Mouse (Mus musculus): ENCODE measurements around the gene Cadm2. TPM values are rescaled to one million over a fixed set of nuclear protein-coding genes. Genes with fewer than 3 reads are reported as not detected.

Cadm2 gene
- polyA plus RNA-seq, 1 experiment from 2014 or later, result 46.9 TPM

DNA sequence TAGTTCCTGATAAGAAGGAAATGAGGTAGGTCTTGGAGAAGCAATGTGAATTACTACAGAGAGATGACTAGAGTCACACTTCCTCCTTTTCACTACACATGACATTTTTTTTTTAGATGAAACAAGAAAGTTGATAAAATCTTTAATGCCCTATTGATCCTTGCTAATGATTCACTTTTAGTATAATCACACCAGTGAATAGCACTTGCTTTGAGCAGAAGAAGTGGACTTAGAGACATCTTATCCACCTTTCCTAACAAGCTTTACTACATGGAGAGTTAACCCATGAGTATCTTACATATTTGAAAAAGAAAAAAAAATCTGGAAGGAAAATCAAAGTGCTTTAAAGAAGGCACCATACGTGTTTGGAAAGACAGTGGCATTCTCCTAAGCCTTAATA lies 93.7 kb downstream of the Cadm2 start:
- Histone ChIP-seq H3K4me3 (replicated peaks; ENCODE audit: low read length) (no peak overlapping the region), H3K27ac (ENCODE audit: low read length) (no peak overlapping the region), H3K4me1 (replicated peaks; ENCODE audit: control insufficient read depth, insufficient read depth, low read length) (no peaks in the 10 kb centered on the region), H3K9me3 (ENCODE audit: control insufficient read depth, low read length) (no peaks in the 10 kb centered on the region), H3K9ac (replicated peaks; ENCODE audit: low read depth, low read length) (no peak overlapping the region), H3K27me3 (replicated peaks; ENCODE audit: control insufficient read depth, insufficient read depth, low read length) (no peaks in the 10 kb centered on the region), H3K36me3 (ENCODE audit: control insufficient read depth, insufficient read depth) (no peaks in the 10 kb centered on the region), H3K4me2 (ENCODE audit: low read length) (no peak overlapping the region)
- no peak for ATAC-seq
- 89% methylated on average over 1 of the region's 1 CpGs for WGBS

DNA sequence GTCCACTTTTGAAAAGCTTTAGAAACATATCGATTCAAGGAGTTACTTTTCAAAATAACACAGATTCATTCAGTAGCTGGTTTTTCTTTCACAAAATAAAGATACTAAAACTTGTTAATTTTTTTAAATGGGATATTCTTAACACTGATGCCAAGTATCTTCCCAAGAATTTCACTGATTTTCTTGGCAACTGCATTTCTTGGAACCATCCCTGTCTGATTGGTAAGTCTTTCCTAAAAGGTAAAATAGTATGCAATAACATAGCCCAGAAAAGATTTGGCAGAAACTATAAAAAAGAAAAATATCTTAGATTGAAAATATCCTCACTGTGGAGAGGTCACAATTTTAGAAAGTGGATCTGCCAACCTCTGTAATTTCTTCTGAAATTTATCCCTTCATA lies 95.8 kb downstream of the Cadm2 start:
- H3K9me3 ChIP-seq (ENCODE audit: control insufficient read depth, low read length), result peaks cover 6% of the 10 kb centered on the region
- H3K9ac ChIP-seq (replicated peaks; ENCODE audit: low read depth, low read length), result no peak overlapping the region
- 84% methylated on average over 1 of the region's 1 CpGs for WGBS
- no peak for ATAC-seq
- H3K27me3 ChIP-seq (replicated peaks; ENCODE audit: control insufficient read depth, insufficient read depth, low read length), result no peaks in the 10 kb centered on the region
- no peak overlapping the region for H3K4me3 ChIP-seq (replicated peaks; ENCODE audit: low read length)
- no peaks in the 10 kb centered on the region for H3K36me3 ChIP-seq (ENCODE audit: control insufficient read depth, insufficient read depth)
- H3K27ac ChIP-seq (ENCODE audit: low read length), result no peak overlapping the region
- no peaks in the 10 kb centered on the region for H3K4me1 ChIP-seq (replicated peaks; ENCODE audit: control insufficient read depth, insufficient read depth, low read length)
- no peak overlapping the region for H3K4me2 ChIP-seq (ENCODE audit: low read length)

DNA sequence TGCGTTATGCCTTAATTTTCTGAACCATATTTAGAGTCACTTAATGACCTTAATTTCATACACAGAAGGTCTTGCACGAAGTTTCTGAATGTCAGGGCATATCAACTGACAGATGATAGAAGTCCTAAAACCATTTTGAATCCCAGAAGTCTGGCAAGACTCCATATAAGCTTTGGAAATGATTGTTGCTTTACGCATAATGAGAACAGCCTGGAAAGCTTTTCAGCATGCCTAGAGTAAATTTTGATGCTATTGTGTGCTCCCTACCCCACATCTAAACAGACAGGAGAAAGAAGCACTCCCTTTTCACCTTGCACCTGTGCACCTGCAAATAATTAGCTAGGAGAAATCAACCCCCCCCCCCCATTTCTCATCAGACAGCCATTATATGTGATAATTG lies 102.4 kb downstream of the Cadm2 start:
- H3K9me3 ChIP-seq (ENCODE audit: control insufficient read depth, low read length), result peaks cover 6% of the 10 kb centered on the region
- no peak overlapping the region for H3K9ac ChIP-seq (replicated peaks; ENCODE audit: low read depth, low read length)
- no peak overlapping the region for H3K27ac ChIP-seq (ENCODE audit: low read length)
- 0 out of 2 replicates have a peak, but pooled peaks cover 2% of the 10 kb centered on the region for H3K4me1 ChIP-seq (replicated peaks; ENCODE audit: control insufficient read depth, insufficient read depth, low read length)
- no peak overlapping the region for H3K4me3 ChIP-seq (replicated peaks; ENCODE audit: low read length)
- peak; percentile 50; the same call in 1 of the 2 replicates for ATAC-seq
- H3K27me3 ChIP-seq (replicated peaks; ENCODE audit: control insufficient read depth, insufficient read depth, low read length), result no peaks in the 10 kb centered on the region
- 37% methylated on average over 3 of the region's 3 CpGs for WGBS
- H3K4me2 ChIP-seq (ENCODE audit: low read length), result no peak overlapping the region
- no peaks in the 10 kb centered on the region for H3K36me3 ChIP-seq (ENCODE audit: control insufficient read depth, insufficient read depth)

DNA sequence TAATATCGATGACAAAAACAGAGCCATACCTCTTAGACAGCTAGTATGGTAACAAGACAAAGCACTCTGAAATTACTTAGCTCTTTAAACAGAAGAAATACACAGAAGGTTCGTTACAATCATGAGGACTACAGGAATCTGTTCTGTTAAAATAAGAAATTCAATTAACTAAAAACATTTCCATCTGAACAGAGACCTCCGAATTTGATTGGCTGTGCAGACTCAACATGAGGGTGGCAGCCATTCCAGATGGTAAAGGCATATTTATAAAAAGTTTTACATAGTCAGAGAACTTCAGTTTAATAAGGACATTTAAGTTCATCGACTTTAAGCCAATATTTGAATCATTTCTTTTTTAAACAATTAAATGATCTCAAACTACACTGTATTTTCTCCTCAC lies 105.2 kb downstream of the Cadm2 start:
- Histone ChIP-seq H3K27me3 (replicated peaks; ENCODE audit: control insufficient read depth, insufficient read depth, low read length) (no peaks in the 10 kb centered on the region), H3K4me1 (replicated peaks; ENCODE audit: control insufficient read depth, insufficient read depth, low read length) (0 out of 2 replicates have a peak, but pooled peaks cover 2% of the 10 kb centered on the region), H3K4me3 (replicated peaks; ENCODE audit: low read length) (no peak overlapping the region), H3K36me3 (ENCODE audit: control insufficient read depth, insufficient read depth) (no peaks in the 10 kb centered on the region), H3K4me2 (ENCODE audit: low read length) (no peak overlapping the region), H3K9me3 (ENCODE audit: control insufficient read depth, low read length) (no peaks in the 10 kb centered on the region), H3K9ac (replicated peaks; ENCODE audit: low read depth, low read length) (no peak overlapping the region), H3K27ac (ENCODE audit: low read length) (no peak overlapping the region)
- ATAC-seq, result no peak; the same call in 1 of the 2 replicates
- 62% methylated on average over 4 of the region's 4 CpGs for WGBS

DNA sequence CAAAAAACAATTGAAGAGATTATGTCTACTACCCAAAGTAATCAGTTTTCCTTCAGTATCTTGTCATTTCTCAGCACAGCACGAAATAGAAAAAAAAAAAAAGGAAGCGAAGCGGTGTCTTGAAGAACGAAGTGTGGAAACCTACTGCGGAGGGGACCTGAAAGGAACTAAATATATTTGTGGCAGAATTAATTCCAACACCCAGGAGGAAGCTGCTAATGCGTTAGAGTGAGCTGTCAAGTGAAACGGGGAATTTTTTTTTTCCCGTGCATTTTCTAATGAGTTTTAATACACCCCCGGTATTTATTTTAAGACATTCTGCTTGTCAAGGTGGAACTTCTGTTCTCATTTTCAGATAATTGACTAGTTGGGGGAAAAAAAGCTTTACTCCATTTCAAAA lies 111.6 kb downstream of the Cadm2 start:
- Histone ChIP-seq H3K4me3 (replicated peaks; ENCODE audit: low read length) (no peak overlapping the region; the same call in 1 of the 2 replicates), H3K9ac (replicated peaks; ENCODE audit: low read depth, low read length) (no peak overlapping the region), H3K27ac (ENCODE audit: low read length) (peak overlapping the region; percentile 18; the same call in 1 of the 2 replicates), H3K36me3 (ENCODE audit: control insufficient read depth, insufficient read depth) (no peaks in the 10 kb centered on the region), H3K4me2 (ENCODE audit: low read length) (no peak overlapping the region), H3K27me3 (replicated peaks; ENCODE audit: control insufficient read depth, insufficient read depth, low read length) (no peaks in the 10 kb centered on the region), H3K9me3 (ENCODE audit: control insufficient read depth, low read length) (no peaks in the 10 kb centered on the region), H3K4me1 (replicated peaks; ENCODE audit: control insufficient read depth, insufficient read depth, low read length) (no peaks in the 10 kb centered on the region)
- ATAC-seq, result peak; percentile 54; the same call in 1 of the 2 replicates
- 67% methylated on average over 9 of the region's 9 CpGs for WGBS

DNA sequence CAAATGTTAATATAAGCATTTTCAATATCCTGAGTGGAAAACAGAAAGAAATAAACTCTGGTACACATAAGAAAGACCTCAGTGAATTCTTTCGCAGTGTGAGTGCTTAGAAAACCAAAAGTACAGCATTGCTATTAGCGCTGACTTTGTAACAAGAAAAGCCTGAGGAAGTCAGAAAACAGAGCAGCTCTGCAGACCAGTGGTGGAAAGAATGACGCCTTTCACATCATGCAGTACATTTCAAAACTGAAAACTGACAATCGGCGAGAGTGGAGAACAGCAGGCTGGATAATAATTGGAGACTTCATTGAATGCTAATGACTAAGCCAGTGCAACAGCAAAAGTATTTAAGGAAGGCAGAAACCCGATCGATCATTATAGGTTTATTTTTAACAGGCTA lies 138.2 kb downstream of the Cadm2 start:
- no peaks in the 10 kb centered on the region for H3K27me3 ChIP-seq (replicated peaks; ENCODE audit: control insufficient read depth, insufficient read depth, low read length)
- H3K4me1 ChIP-seq (replicated peaks; ENCODE audit: control insufficient read depth, insufficient read depth, low read length), result peaks cover 3% of the 10 kb centered on the region; the same call in 1 of the 2 replicates
- no peak overlapping the region for H3K9ac ChIP-seq (replicated peaks; ENCODE audit: low read depth, low read length)
- H3K36me3 ChIP-seq (ENCODE audit: control insufficient read depth, insufficient read depth), result no peaks in the 10 kb centered on the region
- peak overlapping the region; percentile 14; the same call in 1 of the 2 replicates for H3K4me2 ChIP-seq (ENCODE audit: low read length)
- WGBS, result 28% methylated on average over 7 of the region's 7 CpGs
- H3K27ac ChIP-seq (ENCODE audit: low read length), result no peak overlapping the region
- H3K4me3 ChIP-seq (replicated peaks; ENCODE audit: low read length), result no peak overlapping the region
- H3K9me3 ChIP-seq (ENCODE audit: control insufficient read depth, low read length), result no peaks in the 10 kb centered on the region
- peak; percentile 20; the same call in 1 of the 2 replicates for ATAC-seq

DNA sequence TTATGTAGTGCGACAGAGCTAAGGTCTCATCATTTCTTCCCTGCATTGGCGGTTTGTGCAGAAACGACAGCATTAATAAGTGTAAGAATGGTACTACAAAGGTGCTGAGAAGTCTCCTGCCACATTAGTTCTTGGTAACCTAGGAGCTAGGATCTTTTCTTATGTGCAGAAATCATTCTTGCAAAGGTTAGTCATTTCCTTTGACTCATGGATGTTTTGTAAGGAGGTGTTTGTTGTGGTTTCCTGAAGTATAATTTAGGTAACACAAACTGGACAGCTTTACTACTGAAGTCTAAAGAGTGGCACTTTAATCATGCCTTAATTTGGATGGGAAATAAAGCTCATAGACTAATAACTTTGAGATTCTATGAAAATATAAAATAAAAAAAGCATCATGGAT lies 153.7 kb downstream of the Cadm2 start:
- H3K4me1 ChIP-seq (replicated peaks; ENCODE audit: control insufficient read depth, insufficient read depth, low read length), result no peaks in the 10 kb centered on the region
- no peaks in the 10 kb centered on the region for H3K36me3 ChIP-seq (ENCODE audit: control insufficient read depth, insufficient read depth)
- no peak overlapping the region for H3K4me3 ChIP-seq (replicated peaks; ENCODE audit: low read length)
- H3K9me3 ChIP-seq (ENCODE audit: control insufficient read depth, low read length), result no peaks in the 10 kb centered on the region
- H3K9ac ChIP-seq (replicated peaks; ENCODE audit: low read depth, low read length), result no peak overlapping the region
- 89% methylated on average over 3 of the region's 3 CpGs for WGBS
- no peak overlapping the region for H3K4me2 ChIP-seq (ENCODE audit: low read length)
- no peak overlapping the region for H3K27ac ChIP-seq (ENCODE audit: low read length)
- no peak for ATAC-seq
- no peaks in the 10 kb centered on the region for H3K27me3 ChIP-seq (replicated peaks; ENCODE audit: control insufficient read depth, insufficient read depth, low read length)

DNA sequence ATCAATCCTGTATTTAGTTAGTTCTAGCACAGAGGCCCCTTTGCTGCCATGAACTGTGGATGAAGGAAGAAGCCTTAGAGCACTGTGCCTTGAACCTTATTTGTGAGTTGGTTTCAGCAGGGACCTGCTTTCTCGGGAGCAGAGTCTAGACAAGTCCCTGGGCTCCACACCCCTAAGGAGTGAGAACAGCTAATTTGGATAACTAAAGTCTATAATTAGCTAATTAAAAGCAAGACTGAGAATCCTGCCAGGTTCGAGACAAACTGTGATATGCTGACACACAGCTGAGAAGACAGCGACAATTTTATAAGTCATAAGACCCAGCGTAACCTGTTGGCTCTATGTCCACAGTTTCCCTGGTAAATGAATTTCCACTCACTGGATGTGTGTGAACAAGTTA lies 184.4 kb downstream of the Cadm2 start:
- WGBS, result 31% methylated on average over 4 of the region's 4 CpGs
- H3K4me1 ChIP-seq (replicated peaks; ENCODE audit: control insufficient read depth, insufficient read depth, low read length), result peaks cover 4% of the 10 kb centered on the region; the same call in 1 of the 2 replicates
- no peak overlapping the region for H3K4me2 ChIP-seq (ENCODE audit: low read length)
- H3K36me3 ChIP-seq (ENCODE audit: control insufficient read depth, insufficient read depth), result no peaks in the 10 kb centered on the region
- no peak overlapping the region for H3K27ac ChIP-seq (ENCODE audit: low read length)
- H3K9ac ChIP-seq (replicated peaks; ENCODE audit: low read depth, low read length), result no peak overlapping the region
- no peaks in the 10 kb centered on the region for H3K27me3 ChIP-seq (replicated peaks; ENCODE audit: control insufficient read depth, insufficient read depth, low read length)
- H3K4me3 ChIP-seq (replicated peaks; ENCODE audit: low read length), result no peak overlapping the region
- peak; percentile 73 for ATAC-seq
- H3K9me3 ChIP-seq (ENCODE audit: control insufficient read depth, low read length), result no peaks in the 10 kb centered on the region

DNA sequence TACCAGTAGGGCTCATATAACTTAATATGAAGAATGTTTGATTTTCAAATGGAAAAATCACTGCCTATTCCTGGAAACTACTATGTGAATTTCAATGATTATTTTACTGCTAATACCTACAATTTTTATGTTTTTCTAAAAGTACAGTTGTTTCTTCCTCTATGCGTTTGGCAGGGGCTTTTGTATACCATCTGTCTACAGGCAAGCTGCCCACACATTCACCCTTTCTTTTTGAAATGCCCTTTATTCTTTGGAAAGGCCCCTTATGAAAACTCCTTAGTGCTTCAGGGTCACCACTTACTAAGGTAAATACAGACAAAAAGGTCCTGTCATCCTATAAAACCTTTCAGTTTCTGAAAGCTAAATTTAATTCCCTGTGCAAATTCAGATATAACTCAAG lies 195.3 kb downstream of the Cadm2 start:
- no peaks in the 10 kb centered on the region for H3K9me3 ChIP-seq (ENCODE audit: control insufficient read depth, low read length)
- H3K4me2 ChIP-seq (ENCODE audit: low read length), result no peak overlapping the region
- H3K9ac ChIP-seq (replicated peaks; ENCODE audit: low read depth, low read length), result no peak overlapping the region
- no peaks in the 10 kb centered on the region for H3K4me1 ChIP-seq (replicated peaks; ENCODE audit: control insufficient read depth, insufficient read depth, low read length)
- no peak overlapping the region for H3K27ac ChIP-seq (ENCODE audit: low read length)
- no peak overlapping the region for H3K4me3 ChIP-seq (replicated peaks; ENCODE audit: low read length)
- no peak for ATAC-seq
- WGBS, result 18% methylated on average over 1 of the region's 1 CpGs
- H3K36me3 ChIP-seq (ENCODE audit: control insufficient read depth, insufficient read depth), result no peaks in the 10 kb centered on the region
- H3K27me3 ChIP-seq (replicated peaks; ENCODE audit: control insufficient read depth, insufficient read depth, low read length), result no peaks in the 10 kb centered on the region

DNA sequence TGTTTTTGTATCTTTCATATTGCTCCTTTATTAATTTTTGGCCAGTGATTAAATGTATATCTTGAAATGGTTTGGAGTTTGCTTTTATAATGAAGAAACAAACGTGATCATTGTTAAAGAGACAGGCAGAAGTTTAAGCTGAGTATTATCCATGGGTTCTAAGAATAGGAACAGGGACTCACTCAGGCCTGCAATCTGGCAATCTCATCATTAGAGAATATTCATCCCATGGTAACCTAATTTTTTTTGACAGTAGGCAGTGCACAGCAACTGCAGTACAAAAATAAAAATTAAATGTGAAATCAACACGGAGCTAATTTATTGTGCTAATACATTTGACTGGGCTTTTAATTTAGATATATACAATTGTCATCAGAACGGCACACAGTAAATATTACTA lies 209.8 kb downstream of the Cadm2 start:
- WGBS, result 66% methylated on average over 3 of the region's 3 CpGs
- Histone ChIP-seq H3K4me2 (ENCODE audit: low read length) (no peak overlapping the region), H3K4me1 (replicated peaks; ENCODE audit: control insufficient read depth, insufficient read depth, low read length) (no peaks in the 10 kb centered on the region), H3K27me3 (replicated peaks; ENCODE audit: control insufficient read depth, insufficient read depth, low read length) (no peaks in the 10 kb centered on the region), H3K27ac (ENCODE audit: low read length) (no peak overlapping the region), H3K9ac (replicated peaks; ENCODE audit: low read depth, low read length) (no peak overlapping the region), H3K36me3 (ENCODE audit: control insufficient read depth, insufficient read depth) (no peaks in the 10 kb centered on the region), H3K9me3 (ENCODE audit: control insufficient read depth, low read length) (no peaks in the 10 kb centered on the region), H3K4me3 (replicated peaks; ENCODE audit: low read length) (no peak overlapping the region)
- no peak for ATAC-seq
